Mouse (Mus musculus): ENCODE results near the gene Tec. TPM values are rescaled to one million over a fixed set of nuclear protein-coding genes. Genes with fewer than 3 reads are reported as not detected.

Gene Tec
- polyA plus RNA-seq, 1 experiment from 2014 or later = 7.9 TPM

DNA sequence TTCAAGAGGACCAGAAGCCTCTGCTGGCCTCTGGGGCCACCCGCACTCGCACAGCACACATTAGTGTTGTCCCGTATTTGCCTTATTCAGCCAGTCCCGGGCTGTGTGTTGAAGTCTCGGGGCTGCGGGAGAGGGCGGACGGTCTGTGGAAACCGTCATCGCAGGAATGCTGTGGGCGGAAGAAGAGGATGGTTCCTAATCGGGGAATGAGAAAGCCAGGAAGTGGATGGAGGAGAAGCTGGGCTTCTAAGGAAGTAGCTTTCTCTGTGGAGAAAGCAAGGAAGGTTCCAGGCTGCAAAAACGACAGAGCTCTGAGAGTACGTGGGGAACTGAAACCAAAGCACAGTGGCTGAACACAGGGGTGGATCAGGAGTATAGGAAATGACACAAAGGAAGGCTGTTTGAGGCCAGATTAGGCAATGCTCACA, 72.1 kb downstream of the Tec start:
- ATAC-seq (ENCODE audit: insufficient number of reproducible peaks, low FRiP score, low TSS enrichment, low read depth) = no peak
- Histone ChIP-seq H3K9me3 (replicated peaks) (no peaks in the 10 kb centered on the region), H3K4me2 (replicated peaks) (peak overlapping the region; percentile 39), H3K4me3 (replicated peaks) (peak overlapping the region; percentile 7), H3K36me3 (no peaks in the 10 kb centered on the region), H3K27me3 (no peaks in the 10 kb centered on the region), H3K9ac (peak overlapping the region; percentile 15; the same call in 1 of the 2 replicates), H3K4me1 (peaks cover 7% of the 10 kb centered on the region), H3K27ac (replicated peaks) (0 out of 2 replicates have a peak overlapping the region, but pooled peaks have one; percentile 34)
- 40% methylated on average over 14 of the region's 14 CpGs for WGBS

DNA sequence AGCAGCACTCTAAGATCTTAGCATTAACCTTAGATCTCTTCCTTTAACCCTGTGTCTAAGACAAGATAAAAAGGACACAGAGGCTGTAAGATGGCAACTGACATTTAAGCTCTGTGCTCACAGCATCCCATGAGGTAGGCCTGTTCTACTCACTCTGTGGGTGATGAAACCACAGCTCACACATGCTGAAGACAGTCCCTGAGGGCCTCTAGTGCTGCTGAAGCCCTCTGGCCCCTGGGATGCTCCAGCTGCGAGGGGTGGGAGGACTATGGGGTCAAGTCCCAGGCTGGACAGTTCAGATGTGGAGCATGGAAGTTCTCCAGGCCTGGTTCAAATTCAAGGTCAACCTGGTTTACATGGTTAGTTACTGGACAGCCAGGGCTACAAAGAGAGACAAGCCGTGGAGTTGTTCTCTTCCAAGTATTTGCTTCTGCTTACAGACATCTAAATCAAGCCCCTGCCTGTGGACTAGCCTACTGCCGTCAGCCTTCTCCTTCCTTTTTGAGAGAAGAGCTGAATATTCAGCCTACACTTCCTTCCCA, 74.9 kb downstream of the Tec start:
- no peak overlapping the region for H3K4me3 ChIP-seq (replicated peaks)
- H3K27ac ChIP-seq (replicated peaks) = no peak overlapping the region
- peaks cover 7% of the 10 kb centered on the region for H3K4me1 ChIP-seq
- H3K27me3 ChIP-seq = no peaks in the 10 kb centered on the region
- ATAC-seq (ENCODE audit: insufficient number of reproducible peaks, low FRiP score, low TSS enrichment, low read depth) = no peak
- 84% methylated on average over 3 of the region's 3 CpGs for WGBS
- H3K4me2 ChIP-seq (replicated peaks) = no peak overlapping the region
- no peak overlapping the region for H3K9ac ChIP-seq
- no peaks in the 10 kb centered on the region for H3K36me3 ChIP-seq
- no peaks in the 10 kb centered on the region for H3K9me3 ChIP-seq (replicated peaks)

GRCm38 (mm10) chr5:72791789-72792188, 76.5 kb downstream of the Tec start:
- Histone ChIP-seq H3K9me3 (replicated peaks) (no peaks in the 10 kb centered on the region), H3K27ac (replicated peaks) (no peak overlapping the region), H3K4me1 (peaks cover 7% of the 10 kb centered on the region), H3K36me3 (no peaks in the 10 kb centered on the region), H3K27me3 (no peaks in the 10 kb centered on the region), H3K4me3 (replicated peaks) (no peak overlapping the region), H3K4me2 (replicated peaks) (no peak overlapping the region), H3K9ac (no peak overlapping the region)
- no peak for ATAC-seq (ENCODE audit: insufficient number of reproducible peaks, low FRiP score, low TSS enrichment, low read depth)
- WGBS = 27% methylated on average over 6 of the region's 6 CpGs

GRCm38 (mm10) chr5:72791386-72791785, 76.9 kb downstream of the Tec start:
- WGBS = 77% methylated on average over 4 of the region's 4 CpGs
- H3K9ac ChIP-seq = no peak overlapping the region

GRCm38 (mm10) chr5:72785451-72785850, 82.8 kb downstream of the Tec start:
- H3K4me1 ChIP-seq = no peaks in the 10 kb centered on the region
- no peaks in the 10 kb centered on the region for H3K27me3 ChIP-seq
- no peaks in the 10 kb centered on the region for H3K36me3 ChIP-seq
- no peak overlapping the region for H3K4me2 ChIP-seq (replicated peaks)
- H3K4me3 ChIP-seq (replicated peaks) = no peak overlapping the region
- WGBS = 59% methylated on average over 4 of the region's 4 CpGs
- H3K9ac ChIP-seq = no peak overlapping the region
- no peak overlapping the region for H3K27ac ChIP-seq (replicated peaks)
- ATAC-seq (ENCODE audit: insufficient number of reproducible peaks, low FRiP score, low TSS enrichment, low read depth) = no peak
- H3K9me3 ChIP-seq (replicated peaks) = no peaks in the 10 kb centered on the region

More at GRCm38 (mm10) chr5:72791386-72791785, 76.9 kb downstream of the Tec start:
- Histone ChIP-seq H3K4me1 (peaks cover 6% of the 10 kb centered on the region), H3K27me3 (no peaks in the 10 kb centered on the region), H3K4me2 (replicated peaks) (no peak overlapping the region), H3K36me3 (no peaks in the 10 kb centered on the region), H3K4me3 (replicated peaks) (no peak overlapping the region), H3K9me3 (replicated peaks) (no peaks in the 10 kb centered on the region), H3K27ac (replicated peaks) (no peak overlapping the region)
- no peak for ATAC-seq (ENCODE audit: insufficient number of reproducible peaks, low FRiP score, low TSS enrichment, low read depth)

- ATAC-seq (ENCODE audit: insufficient number of reproducible peaks, low FRiP score, low TSS enrichment, low read depth) = no peak
- Histone ChIP-seq H3K9ac (no peak overlapping the region), H3K4me1 (no peaks in the 10 kb centered on the region), H3K36me3 (no peaks in the 10 kb centered on the region), H3K9me3 (replicated peaks) (no peaks in the 10 kb centered on the region), H3K4me3 (replicated peaks) (no peak overlapping the region), H3K27me3 (no peaks in the 10 kb centered on the region), H3K27ac (replicated peaks) (no peak overlapping the region), H3K4me2 (replicated peaks) (no peak overlapping the region)
- 69% methylated on average over 3 of the region's 3 CpGs for WGBS
Measured at GRCm38 (mm10) chr5:72784719-72785118, 83.6 kb downstream of the Tec start.

GRCm38 (mm10) chr5:72783957-72784356, 84.3 kb downstream of the Tec start:
- H3K9me3 ChIP-seq (replicated peaks) = no peaks in the 10 kb centered on the region
- H3K27me3 ChIP-seq = no peaks in the 10 kb centered on the region
- no peak overlapping the region for H3K9ac ChIP-seq
- no peak for ATAC-seq (ENCODE audit: insufficient number of reproducible peaks, low FRiP score, low TSS enrichment, low read depth)
- H3K4me1 ChIP-seq = no peaks in the 10 kb centered on the region
- H3K4me2 ChIP-seq (replicated peaks) = no peak overlapping the region
- H3K4me3 ChIP-seq (replicated peaks) = no peak overlapping the region
- no peaks in the 10 kb centered on the region for H3K36me3 ChIP-seq
- 82% methylated on average over 8 of the region's 8 CpGs for WGBS
- H3K27ac ChIP-seq (replicated peaks) = no peak overlapping the region

GRCm38 (mm10) chr5:72783123-72783522, 85.2 kb downstream of the Tec start:
- H3K36me3 ChIP-seq = no peaks in the 10 kb centered on the region
- H3K9ac ChIP-seq = no peak overlapping the region
- H3K27me3 ChIP-seq = no peaks in the 10 kb centered on the region
- no peak overlapping the region for H3K4me2 ChIP-seq (replicated peaks)
- no peaks in the 10 kb centered on the region for H3K4me1 ChIP-seq
- WGBS = 80% methylated on average over 7 of the region's 7 CpGs
- no peak overlapping the region for H3K4me3 ChIP-seq (replicated peaks)
- no peak overlapping the region for H3K27ac ChIP-seq (replicated peaks)
- no peak for ATAC-seq (ENCODE audit: insufficient number of reproducible peaks, low FRiP score, low TSS enrichment, low read depth)
- H3K9me3 ChIP-seq (replicated peaks) = no peaks in the 10 kb centered on the region

DNA sequence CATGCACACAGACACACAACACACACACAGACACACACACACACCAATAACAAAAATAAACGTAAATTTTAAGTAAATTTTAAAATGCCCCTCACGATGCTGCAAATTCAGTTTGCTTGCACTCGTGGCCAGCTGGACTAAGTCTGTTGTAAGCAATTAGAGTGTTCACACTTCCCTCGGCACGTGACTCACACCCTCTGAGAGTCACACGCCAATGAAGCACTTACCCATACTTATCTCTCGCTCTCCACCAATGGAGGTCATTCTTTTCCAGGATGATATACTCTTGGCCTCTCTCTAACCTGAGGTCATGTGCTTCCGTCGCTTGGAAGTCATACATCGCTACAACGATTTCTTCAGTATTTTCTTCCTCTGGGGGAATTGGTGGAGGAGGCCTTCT, 86.5 kb downstream of the Tec start:
- H3K4me1 ChIP-seq = no peaks in the 10 kb centered on the region

DNA sequence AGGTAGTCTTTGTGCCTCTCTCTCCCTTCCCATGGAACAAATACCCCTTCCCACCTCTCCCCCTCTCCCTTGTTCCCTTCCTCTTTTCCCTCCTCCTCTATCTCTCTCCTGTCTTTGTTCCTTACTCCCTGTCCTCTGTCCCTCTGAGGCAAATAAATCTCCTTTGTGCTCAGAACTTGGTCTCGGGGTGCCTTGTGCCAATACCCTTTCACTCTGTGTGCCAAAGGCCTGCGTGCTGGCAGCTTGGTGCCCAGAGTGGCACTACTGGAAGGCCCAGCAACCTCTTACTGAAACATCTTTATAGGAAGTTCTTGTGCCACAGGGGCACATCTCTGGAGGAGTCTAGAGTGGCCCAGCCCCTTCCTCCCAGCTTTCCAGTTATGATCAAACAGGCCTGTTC, 91.7 kb downstream of the Tec start:
- Histone ChIP-seq H3K27ac (replicated peaks) (no peak overlapping the region), H3K27me3 (no peaks in the 10 kb centered on the region), H3K36me3 (no peaks in the 10 kb centered on the region), H3K4me3 (replicated peaks) (no peak overlapping the region), H3K9ac (no peak overlapping the region), H3K4me1 (no peaks in the 10 kb centered on the region), H3K9me3 (replicated peaks) (no peaks in the 10 kb centered on the region), H3K4me2 (replicated peaks) (no peak overlapping the region)
- WGBS = 93% methylated on average over 2 of the region's 2 CpGs
- no peak for ATAC-seq (ENCODE audit: insufficient number of reproducible peaks, low FRiP score, low TSS enrichment, low read depth)

More for the DNA sequence above, 86.5 kb downstream of the Tec start:
- no peak for ATAC-seq (ENCODE audit: insufficient number of reproducible peaks, low FRiP score, low TSS enrichment, low read depth)
- Histone ChIP-seq H3K27ac (replicated peaks) (no peak overlapping the region), H3K27me3 (no peaks in the 10 kb centered on the region), H3K9me3 (replicated peaks) (no peaks in the 10 kb centered on the region), H3K4me2 (replicated peaks) (no peak overlapping the region), H3K4me3 (replicated peaks) (no peak overlapping the region), H3K36me3 (no peaks in the 10 kb centered on the region), H3K9ac (no peak overlapping the region)
- WGBS = 84% methylated on average over 11 of the region's 11 CpGs

GRCm38 (mm10) chr5:72776127-72776526, 92.2 kb downstream of the Tec start:
- H3K9ac ChIP-seq = no peak overlapping the region
- H3K4me1 ChIP-seq = no peaks in the 10 kb centered on the region
- no peak for ATAC-seq (ENCODE audit: insufficient number of reproducible peaks, low FRiP score, low TSS enrichment, low read depth)
- WGBS = 77% methylated on average over 2 of the region's 2 CpGs
- no peak overlapping the region for H3K27ac ChIP-seq (replicated peaks)
- no peaks in the 10 kb centered on the region for H3K27me3 ChIP-seq
- no peak overlapping the region for H3K4me3 ChIP-seq (replicated peaks)
- H3K4me2 ChIP-seq (replicated peaks) = no peak overlapping the region
- H3K9me3 ChIP-seq (replicated peaks) = no peaks in the 10 kb centered on the region
- H3K36me3 ChIP-seq = no peaks in the 10 kb centered on the region

DNA sequence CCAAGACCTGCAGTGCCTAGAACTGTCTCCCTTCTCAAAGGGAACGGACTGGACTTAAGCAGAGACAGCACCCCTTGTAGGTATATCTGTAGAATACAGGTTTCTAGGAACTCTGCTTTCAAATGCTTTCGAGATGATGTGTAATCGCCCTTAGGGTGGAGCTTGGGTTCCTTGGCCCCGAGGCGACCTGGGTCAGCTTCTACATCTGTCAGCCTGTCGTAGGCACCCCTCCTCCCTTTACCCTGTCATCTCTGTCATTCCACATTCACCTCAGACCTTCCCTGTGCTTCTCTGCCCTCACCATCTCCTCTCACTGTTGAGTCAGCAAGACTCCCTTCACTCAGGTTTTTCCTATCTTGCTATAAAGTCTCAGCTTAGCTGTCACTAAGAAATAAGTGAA, 98.4 kb downstream of the Tec start:
- Histone ChIP-seq H3K4me2 (replicated peaks) (no peak overlapping the region), H3K27me3 (no peaks in the 10 kb centered on the region), H3K4me1 (no peaks in the 10 kb centered on the region), H3K9ac (no peak overlapping the region), H3K36me3 (no peaks in the 10 kb centered on the region), H3K27ac (replicated peaks) (no peak overlapping the region), H3K4me3 (replicated peaks) (no peak overlapping the region), H3K9me3 (replicated peaks) (no peaks in the 10 kb centered on the region)
- no peak for ATAC-seq (ENCODE audit: insufficient number of reproducible peaks, low FRiP score, low TSS enrichment, low read depth)
- 56% methylated on average over 6 of the region's 6 CpGs for WGBS
